Mouse (Mus musculus): ENCODE measurements at regions not wholly inside any gene's neighbourhood (a gene's known extent, or its start where the extent isn't known, plus 50 kb on each side); places are given as distances from the start of the nearest gene placed in this dataset.

GRCm38 (mm10) chr11:112028031-112028430 lies 754.0 kb upstream of the Sox9 start:
- H3K27me3 ChIP-seq (replicated peaks) = no peaks in the 10 kb centered on the region
- WGBS = 60% methylated on average over 5 of the region's 5 CpGs
- ATAC-seq (ENCODE audit: low FRiP score) = no peak
- no peak overlapping the region for H3K27ac ChIP-seq (replicated peaks)
- H3K4me2 ChIP-seq = no peak overlapping the region
- H3K9ac ChIP-seq (replicated peaks) = no peak overlapping the region
- no peaks in the 10 kb centered on the region for H3K36me3 ChIP-seq
- no peaks in the 10 kb centered on the region for H3K9me3 ChIP-seq (replicated peaks)
- H3K4me1 ChIP-seq = no peaks in the 10 kb centered on the region
- H3K4me3 ChIP-seq (replicated peaks) = no peak overlapping the region

- H3K4me2 ChIP-seq = no peak overlapping the region
- WGBS = 96% methylated on average over 11 of the region's 11 CpGs
- H3K27ac ChIP-seq (replicated peaks) = no peak overlapping the region
- no peak overlapping the region for H3K4me3 ChIP-seq (replicated peaks)
- H3K4me1 ChIP-seq = no peaks in the 10 kb centered on the region
- no peaks in the 10 kb centered on the region for H3K27me3 ChIP-seq (replicated peaks)
- H3K9ac ChIP-seq (replicated peaks) = no peak overlapping the region
- H3K9me3 ChIP-seq (replicated peaks) = no peaks in the 10 kb centered on the region
- ATAC-seq (ENCODE audit: low FRiP score) = no peak
- no peaks in the 10 kb centered on the region for H3K36me3 ChIP-seq
Observed at GRCm38 (mm10) chr11:112038741-112039140, 743.3 kb upstream of the Sox9 start.

- Histone ChIP-seq H3K36me3 (no peaks in the 10 kb centered on the region), H3K9me3 (replicated peaks) (no peaks in the 10 kb centered on the region), H3K4me3 (replicated peaks) (no peak overlapping the region), H3K27ac (replicated peaks) (no peak overlapping the region), H3K4me1 (no peaks in the 10 kb centered on the region), H3K27me3 (replicated peaks) (no peaks in the 10 kb centered on the region), H3K4me2 (no peak overlapping the region), H3K9ac (replicated peaks) (no peak overlapping the region)
- ATAC-seq (ENCODE audit: low FRiP score) = no peak
- WGBS = 34% methylated on average over 5 of the region's 5 CpGs
Observed at GRCm38 (mm10) chr11:112044455-112044854, 737.6 kb upstream of the Sox9 start.

DNA sequence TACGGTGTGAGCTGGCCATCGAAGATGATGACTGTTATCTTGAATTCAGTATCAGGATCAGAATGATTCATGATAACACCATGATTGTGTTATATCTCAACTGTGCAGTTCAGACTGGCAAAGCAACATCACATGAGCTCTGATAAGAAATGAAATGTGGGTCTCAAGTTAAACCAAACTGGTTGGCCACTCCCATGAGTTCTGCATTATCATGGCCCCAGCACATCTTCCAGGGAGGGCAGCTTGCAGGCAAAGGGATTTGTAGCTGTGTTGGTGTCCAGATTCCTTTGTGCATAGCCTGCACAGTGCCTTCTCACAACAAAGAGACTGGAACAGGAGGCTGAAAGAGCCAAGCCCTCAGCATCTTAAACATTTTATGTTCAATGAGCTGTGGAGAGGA lies 736.7 kb upstream of the Sox9 start:
- Histone ChIP-seq H3K27ac (replicated peaks) (no peak overlapping the region), H3K36me3 (no peaks in the 10 kb centered on the region), H3K27me3 (replicated peaks) (no peaks in the 10 kb centered on the region), H3K9me3 (replicated peaks) (no peaks in the 10 kb centered on the region), H3K4me2 (no peak overlapping the region), H3K4me3 (replicated peaks) (no peak overlapping the region), H3K9ac (replicated peaks) (no peak overlapping the region), H3K4me1 (no peaks in the 10 kb centered on the region)
- 99% methylated on average over 2 of the region's 2 CpGs for WGBS
- no peak for ATAC-seq (ENCODE audit: low FRiP score)

DNA sequence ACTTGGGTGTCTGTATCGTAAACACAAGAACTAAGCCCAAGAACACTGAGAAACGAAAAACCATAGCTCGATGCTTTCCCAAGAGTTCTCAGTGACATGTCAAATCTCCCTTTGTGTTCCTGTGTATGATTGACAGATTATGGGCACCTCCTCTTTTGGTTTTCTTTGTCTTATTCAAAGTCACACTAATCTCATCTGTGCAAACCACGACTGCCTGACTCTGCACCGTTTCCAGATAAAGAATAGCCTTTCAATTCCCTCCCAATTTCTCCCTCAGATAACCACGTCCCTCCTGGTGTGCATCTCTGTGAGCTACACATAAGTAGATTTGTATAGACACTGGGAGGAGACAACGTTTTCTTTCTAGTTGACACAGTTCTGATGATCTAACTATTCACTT lies 731.7 kb upstream of the Sox9 start:
- Histone ChIP-seq H3K27ac (replicated peaks) (no peak overlapping the region), H3K4me3 (replicated peaks) (no peak overlapping the region), H3K4me1 (0 out of 2 replicates have a peak, but pooled peaks cover 2% of the 10 kb centered on the region), H3K9me3 (replicated peaks) (no peaks in the 10 kb centered on the region), H3K36me3 (no peaks in the 10 kb centered on the region), H3K9ac (replicated peaks) (no peak overlapping the region), H3K4me2 (no peak overlapping the region), H3K27me3 (replicated peaks) (no peaks in the 10 kb centered on the region)
- WGBS = 51% methylated on average over 7 of the region's 7 CpGs
- ATAC-seq (ENCODE audit: low FRiP score) = no peak

GRCm38 (mm10) chr11:112055591-112055990 lies 726.4 kb upstream of the Sox9 start:
- Histone ChIP-seq H3K4me2 (no peak overlapping the region), H3K9ac (replicated peaks) (no peak overlapping the region), H3K27me3 (replicated peaks) (no peaks in the 10 kb centered on the region), H3K4me1 (0 out of 2 replicates have a peak, but pooled peaks cover 7% of the 10 kb centered on the region), H3K4me3 (replicated peaks) (no peak overlapping the region), H3K36me3 (no peaks in the 10 kb centered on the region), H3K9me3 (replicated peaks) (no peaks in the 10 kb centered on the region), H3K27ac (replicated peaks) (no peak overlapping the region)
- no peak for ATAC-seq (ENCODE audit: low FRiP score)
- WGBS = 50% methylated on average over 6 of the region's 6 CpGs

- no peak overlapping the region for H3K4me3 ChIP-seq (replicated peaks)
- H3K4me2 ChIP-seq = no peak overlapping the region
- no peak overlapping the region for H3K9ac ChIP-seq (replicated peaks)
- H3K27ac ChIP-seq (replicated peaks) = no peak overlapping the region
- 81% methylated on average over 3 of the region's 3 CpGs for WGBS
- no peak for ATAC-seq (ENCODE audit: low FRiP score)
- H3K4me1 ChIP-seq = no peaks in the 10 kb centered on the region
- H3K9me3 ChIP-seq (replicated peaks) = no peaks in the 10 kb centered on the region
- H3K36me3 ChIP-seq = no peaks in the 10 kb centered on the region
- no peaks in the 10 kb centered on the region for H3K27me3 ChIP-seq (replicated peaks)
Observed at GRCm38 (mm10) chr11:112067176-112067575, 714.8 kb upstream of the Sox9 start.

DNA sequence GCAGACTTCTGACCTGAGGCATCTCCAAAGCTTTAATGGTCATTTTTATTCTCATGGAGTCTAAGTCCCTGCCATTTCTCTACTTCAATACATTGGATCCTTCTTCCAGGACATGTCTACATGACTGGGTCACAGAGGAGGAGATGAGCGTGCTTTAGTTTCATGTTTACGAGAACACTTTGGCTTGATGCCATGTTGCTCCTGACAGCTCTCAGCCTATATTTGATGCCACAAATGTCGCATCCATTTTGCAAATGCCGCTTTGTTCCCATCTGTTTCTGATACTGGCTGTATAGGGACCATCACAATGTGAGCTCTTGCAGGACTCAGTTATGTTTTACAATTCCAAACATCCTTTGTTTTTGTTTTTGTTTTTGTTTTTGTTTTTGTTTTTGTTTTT lies 713.2 kb upstream of the Sox9 start:
- Histone ChIP-seq H3K27me3 (replicated peaks) (no peaks in the 10 kb centered on the region), H3K9ac (replicated peaks) (no peak overlapping the region), H3K9me3 (replicated peaks) (no peaks in the 10 kb centered on the region), H3K36me3 (no peaks in the 10 kb centered on the region), H3K27ac (replicated peaks) (no peak overlapping the region), H3K4me1 (no peaks in the 10 kb centered on the region), H3K4me3 (replicated peaks) (no peak overlapping the region), H3K4me2 (no peak overlapping the region)
- no peak for ATAC-seq (ENCODE audit: low FRiP score)
- WGBS = 66% methylated on average over 4 of the region's 4 CpGs

DNA sequence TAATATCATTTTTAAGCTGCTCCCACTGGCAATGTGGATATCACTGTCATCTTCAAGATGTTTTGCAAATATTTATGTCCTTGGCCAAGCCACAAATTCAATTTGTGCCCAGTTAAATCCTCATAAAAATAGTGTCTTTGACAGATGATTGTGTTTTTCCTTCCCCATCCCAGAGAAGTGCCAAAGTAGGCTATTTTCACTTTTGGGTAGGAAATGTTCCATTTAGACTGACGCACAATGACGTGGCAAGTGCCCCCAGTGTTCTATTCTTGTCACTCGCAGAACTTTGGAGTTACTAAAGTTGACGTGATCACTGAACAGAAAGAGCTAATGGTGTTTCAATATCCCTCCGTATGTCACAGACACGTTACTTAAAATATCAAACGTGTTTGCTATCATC lies 710.5 kb upstream of the Sox9 start:
- no peak overlapping the region for H3K9ac ChIP-seq (replicated peaks)
- H3K27me3 ChIP-seq (replicated peaks) = no peaks in the 10 kb centered on the region
- H3K27ac ChIP-seq (replicated peaks) = no peak overlapping the region
- no peaks in the 10 kb centered on the region for H3K4me1 ChIP-seq
- H3K9me3 ChIP-seq (replicated peaks) = no peaks in the 10 kb centered on the region
- ATAC-seq (ENCODE audit: low FRiP score) = no peak
- no peaks in the 10 kb centered on the region for H3K36me3 ChIP-seq
- WGBS = 90% methylated on average over 7 of the region's 7 CpGs
- no peak overlapping the region for H3K4me3 ChIP-seq (replicated peaks)
- no peak overlapping the region for H3K4me2 ChIP-seq

GRCm38 (mm10) chr11:112081386-112081785 lies 700.6 kb upstream of the Sox9 start:
- Histone ChIP-seq H3K9ac (replicated peaks) (no peak overlapping the region), H3K4me1 (no peaks in the 10 kb centered on the region), H3K27ac (replicated peaks) (no peak overlapping the region), H3K4me3 (replicated peaks) (no peak overlapping the region), H3K27me3 (replicated peaks) (no peaks in the 10 kb centered on the region), H3K4me2 (no peak overlapping the region), H3K36me3 (no peaks in the 10 kb centered on the region), H3K9me3 (replicated peaks) (no peaks in the 10 kb centered on the region)
- WGBS = 92% methylated on average over 4 of the region's 4 CpGs
- no peak for ATAC-seq (ENCODE audit: low FRiP score)

- no peak overlapping the region for H3K27ac ChIP-seq (replicated peaks)
- H3K36me3 ChIP-seq = no peaks in the 10 kb centered on the region
- 69% methylated on average over 4 of the region's 4 CpGs for WGBS
- no peaks in the 10 kb centered on the region for H3K9me3 ChIP-seq (replicated peaks)
- no peaks in the 10 kb centered on the region for H3K27me3 ChIP-seq (replicated peaks)
- no peaks in the 10 kb centered on the region for H3K4me1 ChIP-seq
- no peak for ATAC-seq (ENCODE audit: low FRiP score)
- no peak overlapping the region for H3K9ac ChIP-seq (replicated peaks)
- H3K4me3 ChIP-seq (replicated peaks) = no peak overlapping the region
- no peak overlapping the region for H3K4me2 ChIP-seq
Observed at GRCm38 (mm10) chr11:112083019-112083418, 699.0 kb upstream of the Sox9 start.

GRCm38 (mm10) chr11:112092168-112092567 lies 689.9 kb upstream of the Sox9 start:
- Histone ChIP-seq H3K9me3 (replicated peaks) (no peaks in the 10 kb centered on the region), H3K4me2 (no peak overlapping the region), H3K27me3 (replicated peaks) (no peaks in the 10 kb centered on the region), H3K4me3 (replicated peaks) (no peak overlapping the region), H3K27ac (replicated peaks) (no peak overlapping the region), H3K4me1 (no peaks in the 10 kb centered on the region), H3K36me3 (no peaks in the 10 kb centered on the region), H3K9ac (replicated peaks) (no peak overlapping the region)
- ATAC-seq (ENCODE audit: low FRiP score) = no peak
- WGBS = 88% methylated on average over 8 of the region's 8 CpGs

GRCm38 (mm10) chr11:112095009-112095408 lies 687.0 kb upstream of the Sox9 start:
- Histone ChIP-seq H3K9me3 (replicated peaks) (no peaks in the 10 kb centered on the region), H3K9ac (replicated peaks) (no peak overlapping the region), H3K4me2 (no peak overlapping the region), H3K4me1 (no peaks in the 10 kb centered on the region), H3K36me3 (no peaks in the 10 kb centered on the region), H3K27ac (replicated peaks) (no peak overlapping the region), H3K27me3 (replicated peaks) (no peaks in the 10 kb centered on the region), H3K4me3 (replicated peaks) (no peak overlapping the region)
- 25% methylated on average over 3 of the region's 3 CpGs for WGBS
- ATAC-seq (ENCODE audit: low FRiP score) = no peak

Data from neural tube, embryonic 15.5 days (tissue).